Mouse (Mus musculus) lung, postnatal 25 days (tissue): ENCODE data around the gene Pgls.

ENCODE experiments used
- DNase-seq: peaks from one replicate; pipeline ENCODE4 v3.0.0; 2022; ENCODE audit warnings: low spot score

Gene Pgls

GRCm38 (mm10) chr8:71569366-71570290, 22.3 kb upstream of the Pgls start:
- DNase-seq: peak; percentile 95

GRCm38 (mm10) chr8:71570291-71570954, 21.6 kb upstream of the Pgls start:
- peak; percentile 96 for DNase-seq

DNA sequence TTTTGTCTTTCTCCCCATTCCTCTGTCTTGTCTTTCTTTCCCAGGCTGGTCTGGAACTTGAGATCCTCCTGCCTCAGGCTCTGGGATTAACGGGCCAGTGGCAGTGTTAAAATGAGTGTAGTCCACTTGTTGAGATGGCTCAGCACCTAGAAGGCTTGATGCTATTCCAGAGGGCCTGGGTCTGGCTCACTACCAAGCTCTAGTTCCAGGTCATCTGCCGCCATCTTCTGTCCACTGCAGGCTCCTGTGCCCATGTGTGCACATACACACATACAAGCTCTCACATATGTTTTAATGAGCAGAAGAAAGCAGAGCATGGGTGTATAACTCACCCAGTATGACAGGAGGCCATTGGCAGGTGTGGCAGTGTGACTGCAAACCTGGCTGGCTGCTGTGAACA, 19.9 kb upstream of the Pgls start:
- no peak for DNase-seq

DNA sequence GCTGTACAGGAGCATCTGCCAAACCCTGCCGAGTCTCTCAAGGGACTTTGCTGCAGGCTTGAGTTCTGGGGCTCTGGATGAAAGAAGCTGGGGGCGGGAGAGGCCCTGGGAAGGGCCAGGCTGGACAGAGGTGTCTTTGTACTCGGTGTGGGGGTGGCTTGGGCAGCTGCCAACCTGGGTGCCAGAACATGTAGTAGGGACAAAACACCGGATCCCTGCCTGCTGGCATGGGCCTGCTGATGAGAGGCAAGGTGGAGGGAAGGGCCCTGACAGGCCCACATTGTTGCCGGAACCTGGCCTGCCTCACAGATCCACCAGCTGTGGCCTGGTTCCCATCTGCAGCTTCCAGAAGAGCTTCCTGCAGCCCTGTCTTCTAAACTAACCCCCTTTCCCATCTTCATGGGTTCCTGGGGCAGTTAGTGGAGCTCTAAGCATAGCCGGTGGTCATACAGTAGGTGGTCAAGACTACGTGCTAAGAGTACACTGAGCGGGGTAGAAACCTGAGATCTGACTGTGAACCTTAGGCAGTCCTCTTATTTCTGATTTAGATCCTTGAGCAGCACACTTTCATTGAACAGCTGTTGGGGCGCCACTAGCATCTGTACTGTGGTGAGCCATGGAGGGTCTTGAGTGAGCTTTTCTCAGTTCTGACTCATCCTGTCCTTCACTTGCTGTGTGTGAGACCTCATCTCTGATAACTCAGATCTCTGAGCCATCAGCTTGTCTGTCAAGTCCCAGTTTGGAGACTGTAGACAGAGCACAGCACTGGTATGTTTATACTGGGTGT, 18.9 kb upstream of the Pgls start:
- DNase-seq: no peak

GRCm38 (mm10) chr8:71574426-71574825, 17.6 kb upstream of the Pgls start:
- DNase-seq: no peak

DNA sequence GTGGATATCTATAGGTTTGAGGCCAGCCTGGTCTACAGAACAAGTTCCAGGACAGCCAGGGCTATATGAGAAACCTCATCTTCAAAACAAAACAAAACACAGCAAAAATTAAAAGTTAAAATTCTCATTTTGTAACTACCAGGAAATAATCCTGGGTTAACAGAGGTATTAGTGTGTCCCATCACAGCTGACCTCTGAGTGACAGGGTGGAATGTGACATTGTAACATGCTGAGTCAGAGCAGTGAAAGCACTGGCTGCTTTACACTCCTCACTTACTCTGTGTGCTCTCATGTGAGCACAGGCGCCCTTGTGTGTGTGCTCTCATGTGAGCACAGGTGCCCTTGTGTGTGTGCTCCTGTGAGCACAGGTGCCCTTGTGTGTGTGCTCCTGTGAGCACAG, 17.0 kb upstream of the Pgls start:
- DNase-seq: no peak

GRCm38 (mm10) chr8:71577856-71578387, 14.1 kb upstream of the Pgls start:
- DNase-seq: no peak

- no peak for DNase-seq
Observed at GRCm38 (mm10) chr8:71579009-71579408, 13.0 kb upstream of the Pgls start.

- DNase-seq: no peak
Observed at GRCm38 (mm10) chr8:71579476-71579875, 12.5 kb upstream of the Pgls start.

DNA sequence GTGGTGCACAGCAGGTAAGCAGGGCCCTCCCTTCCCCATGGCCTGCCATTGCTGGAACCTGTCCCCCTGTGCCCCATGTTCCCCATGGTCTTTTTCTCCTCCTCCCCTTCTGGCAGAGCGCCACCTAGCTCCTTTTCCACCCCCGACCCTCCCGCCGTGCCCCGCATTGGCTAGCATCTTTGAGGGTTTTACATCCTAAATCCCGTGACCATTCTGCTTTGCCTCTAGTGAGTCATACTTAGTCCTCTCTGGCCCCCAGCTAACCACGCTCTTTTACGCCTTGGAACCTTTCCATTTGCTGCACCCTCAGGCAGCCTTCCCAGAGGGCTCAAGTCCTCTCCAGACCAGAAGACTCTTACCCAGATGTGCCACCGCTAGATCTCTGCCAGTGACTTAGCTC, 11.8 kb upstream of the Pgls start:
- DNase-seq: no peak

- no peak for DNase-seq
Observed at GRCm38 (mm10) chr8:71586891-71587290, 5.1 kb upstream of the Pgls start.

DNA sequence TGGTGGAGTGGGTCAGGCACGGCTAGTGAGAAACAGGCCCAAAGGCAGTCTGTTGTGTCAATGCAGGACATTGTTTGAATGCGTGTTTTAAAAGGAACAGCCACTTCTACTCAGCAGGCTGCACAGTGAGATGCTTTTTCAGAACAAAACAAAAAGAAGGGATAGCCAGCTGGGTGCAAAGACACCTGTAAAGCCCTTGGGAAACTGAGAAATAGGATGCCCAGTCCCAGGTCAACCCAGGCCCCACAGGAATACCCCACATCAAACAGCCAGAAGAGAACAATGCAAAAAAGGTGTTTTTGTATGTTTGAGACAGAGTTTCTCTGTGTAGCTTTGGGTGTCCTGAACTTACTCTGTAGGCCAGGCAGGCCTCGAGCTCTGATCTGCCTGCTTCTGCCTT, 3.2 kb upstream of the Pgls start:
- DNase-seq: no peak

GRCm38 (mm10) chr8:71591017-71591416, 959 bp upstream of the Pgls start:
- DNase-seq: no peak

DNA sequence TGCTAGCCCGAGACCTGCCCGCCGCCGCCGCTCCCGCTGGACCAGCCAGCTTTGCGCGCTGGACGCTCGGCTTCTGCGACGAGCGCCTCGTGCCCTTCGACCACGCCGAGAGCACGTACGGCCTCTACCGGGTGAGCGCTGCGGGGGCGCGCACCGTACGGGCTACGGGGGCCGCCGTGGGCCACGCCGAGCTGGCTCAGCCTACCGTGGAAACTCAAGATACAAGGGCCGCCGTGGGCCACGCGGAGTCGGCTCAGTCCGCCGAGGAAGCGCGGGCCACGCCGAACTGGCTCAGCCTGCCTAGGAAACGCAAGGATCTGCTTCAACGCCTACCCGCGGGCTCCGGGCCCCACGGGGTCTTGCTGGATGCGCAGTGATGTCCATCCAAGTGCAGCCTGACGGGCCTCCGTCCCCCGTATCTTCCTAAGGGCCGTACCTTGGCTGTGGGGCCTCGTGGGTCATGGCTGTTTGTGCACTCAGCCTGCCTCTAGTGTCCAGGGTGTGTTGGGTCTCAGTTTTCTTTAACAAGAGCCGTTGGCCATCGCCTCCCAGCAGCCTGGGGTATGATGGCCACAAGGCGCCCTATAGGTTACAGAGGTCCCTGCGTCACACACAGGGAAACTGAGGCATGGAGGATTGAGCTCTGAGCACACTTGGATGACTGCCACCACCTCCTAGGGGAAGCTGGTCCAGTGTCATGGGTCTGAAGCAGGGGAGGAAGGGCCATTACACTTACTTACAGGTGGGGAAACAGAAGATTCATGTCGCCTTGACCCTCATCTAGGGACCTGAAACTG, 596 bp downstream of the Pgls start:
- peak; percentile 70 for DNase-seq

GRCm38 (mm10) chr8:71593556-71594323, 1.8 kb downstream of the Pgls start:
- no peak for DNase-seq

DNA sequence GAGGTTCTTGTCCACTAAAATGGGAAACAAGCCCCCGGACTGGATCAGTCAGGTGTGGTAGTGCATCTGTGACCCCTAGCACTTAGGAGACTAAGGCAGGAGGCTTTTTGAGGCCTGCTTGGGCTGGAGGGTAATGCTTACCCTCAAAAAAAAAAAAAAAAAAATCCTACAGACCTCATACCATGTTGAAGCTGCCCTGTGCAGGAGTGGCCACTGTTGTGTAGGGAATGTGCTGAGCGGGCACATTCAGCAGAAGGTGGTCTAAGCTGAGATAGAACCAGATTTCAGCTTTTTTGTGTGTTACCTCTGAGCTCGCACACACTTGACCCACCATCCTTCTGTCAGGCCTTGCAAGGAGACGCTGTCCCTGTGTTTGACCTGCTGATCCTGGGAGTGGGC, 2.3 kb downstream of the Pgls start:
- no peak for DNase-seq

DNA sequence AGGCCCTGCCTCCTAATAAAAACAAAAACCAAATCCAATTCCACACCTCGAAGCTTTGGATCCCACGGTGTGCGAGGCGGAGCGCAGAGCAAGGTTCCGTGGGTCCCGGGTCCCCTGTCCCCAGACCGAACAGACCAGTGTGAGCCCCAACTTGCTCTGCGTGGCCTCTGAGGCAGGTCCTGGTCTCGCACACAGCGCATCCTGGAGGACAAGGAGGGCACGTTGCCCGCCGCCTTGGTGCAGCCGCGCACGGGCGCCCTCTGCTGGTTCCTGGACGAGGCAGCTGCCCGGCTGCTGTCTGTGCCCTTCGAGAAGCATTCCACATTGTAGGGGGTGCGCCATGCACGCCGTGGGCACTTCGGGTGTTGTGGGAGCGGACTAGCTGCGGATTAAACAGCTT, 3.9 kb downstream of the Pgls start:
- peak; percentile 86 for DNase-seq

DNA sequence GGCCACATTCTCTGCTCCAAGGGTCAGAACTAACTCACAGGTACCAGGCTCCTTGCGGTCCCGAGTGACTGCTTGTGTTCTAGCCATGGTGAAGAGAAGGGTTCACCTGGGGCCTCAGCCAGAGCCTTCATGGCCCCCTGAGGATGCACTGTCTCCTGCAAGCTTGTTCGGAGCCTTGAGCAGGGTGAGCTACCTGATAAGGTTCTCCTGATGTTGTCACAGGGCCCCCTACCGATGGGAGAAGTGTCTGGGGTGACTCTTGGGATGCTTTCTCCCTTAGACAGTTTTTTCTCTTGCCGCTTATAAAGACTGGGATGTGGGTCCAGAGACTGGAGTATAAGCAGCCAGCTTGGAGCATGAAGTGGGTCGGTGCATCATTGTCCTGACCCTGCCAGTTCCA, 4.4 kb downstream of the Pgls start:
- DNase-seq: no peak

DNA sequence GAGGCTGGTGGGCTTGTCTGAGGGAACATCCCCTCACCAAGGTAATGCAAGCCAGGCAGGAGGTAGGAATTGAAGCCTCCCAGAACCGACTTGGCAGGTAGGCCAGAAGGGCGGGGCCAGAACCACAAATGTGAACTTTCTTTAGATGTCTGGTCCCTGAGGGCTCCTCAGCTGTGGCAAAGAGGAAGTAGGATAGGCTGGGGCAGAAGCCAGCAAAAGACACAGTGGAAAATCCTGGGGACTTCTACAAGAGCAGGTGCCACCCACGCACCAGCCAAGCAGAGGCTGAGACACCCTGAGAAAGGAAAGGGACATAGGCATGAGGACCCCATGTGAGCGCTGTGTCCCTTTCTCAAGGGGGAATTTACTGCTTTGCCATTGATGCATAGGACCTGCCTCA, 4.8 kb downstream of the Pgls start:
- DNase-seq: peak; percentile 28

DNA sequence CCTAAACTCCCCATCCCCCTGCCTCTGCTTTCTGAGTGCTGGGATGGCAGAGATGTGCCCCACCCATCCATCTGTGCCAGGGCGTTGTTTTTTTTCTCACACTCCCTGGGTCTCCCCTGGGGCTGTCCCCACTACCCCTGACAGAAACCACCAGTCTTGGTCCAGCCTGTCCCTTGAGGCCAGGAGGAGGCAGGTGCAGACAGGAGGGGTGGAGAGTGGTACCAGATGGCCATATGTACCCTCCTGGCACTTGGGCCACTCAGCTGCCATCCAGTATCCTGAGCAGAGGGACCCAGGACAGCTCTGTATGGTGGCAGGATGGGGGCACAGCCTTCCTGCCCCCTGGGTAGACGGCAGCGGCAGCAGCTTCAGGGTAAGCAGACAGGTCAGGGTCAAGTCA, 5.5 kb downstream of the Pgls start, which contains the start of gene Fam129c:
Gene Fam129c (plus strand): TSS at position 198 of the 400 bp plus-strand sequence.
- no peak for DNase-seq

DNA sequence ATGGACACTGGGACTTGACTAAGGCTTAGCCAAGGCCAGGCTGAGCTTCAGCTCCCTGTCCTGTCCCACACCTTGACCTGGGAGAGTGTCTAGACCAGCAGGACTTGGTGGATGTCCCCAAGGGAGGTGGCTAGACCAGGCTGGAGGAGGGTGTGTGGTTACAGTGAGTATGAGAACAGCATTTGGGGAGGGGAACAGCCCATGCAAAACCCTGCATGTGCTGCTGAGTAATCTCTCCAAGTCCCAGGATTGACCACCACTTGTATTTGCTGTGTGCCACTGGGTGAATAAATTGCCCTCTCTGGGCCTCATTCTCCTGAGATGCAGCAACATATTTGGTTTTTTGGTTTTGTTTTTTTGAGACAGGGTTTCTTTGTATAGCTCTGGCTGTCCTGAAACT, 6.4 kb downstream of the Pgls start:
- DNase-seq: no peak
